Mouse (Mus musculus): ENCODE results near the gene Mdm1.

DNA sequence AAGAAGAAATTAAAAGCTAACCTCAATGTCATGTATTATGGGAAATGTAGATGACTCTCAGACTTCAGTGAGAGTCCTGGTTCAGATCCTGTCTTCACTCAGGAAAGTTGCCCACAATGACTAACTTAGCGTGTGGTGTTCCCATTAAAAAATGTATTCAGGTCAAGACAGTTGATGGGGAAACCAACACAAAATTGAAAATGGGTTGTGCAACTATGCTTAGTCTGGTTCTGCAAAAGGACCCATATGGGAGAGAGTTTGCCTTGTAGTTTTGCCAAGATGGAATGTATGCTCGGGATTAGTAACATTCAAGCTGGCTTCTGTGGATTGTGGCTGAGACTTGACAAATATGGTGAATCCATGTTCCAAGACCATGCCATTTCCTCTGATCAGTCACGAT lies 31.3 kb downstream of the Mdm1 start:
- no peak for TF ChIP-seq POLR2A (IDR thresholded peaks at IDR 0.05; ENCODE audit: control insufficient read depth, extremely low read depth, insufficient read depth, low read length, poor library complexity)
- TF ChIP-seq CTCF (IDR thresholded peaks at IDR 0.05; ENCODE audit: borderline replicate concordance, control insufficient read depth, extremely low read depth, insufficient read depth, low read length, poor library complexity) = no peak

All from thymus, adult 2 months (tissue).